Mouse (Mus musculus) CD8-positive naive resting alpha-beta T cell, adult 57 days (primary cell): ENCODE data around the gene Eml6. TPM values are rescaled to one million over a fixed set of nuclear protein-coding genes. Genes with fewer than 3 reads are reported as not detected.

Experiments used
- total RNA-seq: library from RNA; stranded (reverse); gene quantifications from one replicate; pipeline ENCODE4 v1.2.4, GENCODE M21; 2023

Eml6 gene
- total RNA-seq: not detected

DNA sequence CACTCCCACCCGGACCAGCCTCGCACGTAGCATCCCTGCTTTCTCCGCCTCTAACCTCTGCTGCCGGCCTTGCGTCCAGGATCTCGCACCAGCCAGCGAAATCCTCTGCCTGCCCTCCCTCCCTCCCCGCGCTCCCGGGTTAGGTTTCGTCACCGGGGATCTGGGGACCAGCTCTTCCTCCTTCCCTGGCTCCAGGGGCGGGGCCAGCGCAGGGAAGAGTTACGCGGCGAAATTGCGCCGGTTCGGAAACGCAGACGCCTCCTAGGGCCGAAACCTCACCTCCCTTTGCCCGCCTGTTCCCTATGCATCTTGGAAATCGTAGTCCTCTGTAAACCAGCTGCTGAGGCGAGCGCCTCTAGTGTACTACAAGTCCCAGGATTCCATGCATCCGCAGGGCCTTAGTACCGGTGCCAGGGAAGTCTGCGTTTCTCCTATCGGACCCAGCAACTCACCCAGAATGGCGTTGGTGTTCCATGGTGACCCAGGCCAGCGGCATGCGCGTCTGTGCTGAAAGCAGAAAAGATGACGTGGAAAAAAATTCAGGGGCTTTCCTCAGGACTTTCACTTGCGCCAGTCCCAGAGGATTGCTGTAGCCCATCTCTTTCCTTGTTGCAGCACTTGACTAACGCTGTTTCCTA, at the start of gene Eml6:
Gene Eml6, minus strand, starts transcription at position 199 of the 638 bp plus-strand sequence.

DNA sequence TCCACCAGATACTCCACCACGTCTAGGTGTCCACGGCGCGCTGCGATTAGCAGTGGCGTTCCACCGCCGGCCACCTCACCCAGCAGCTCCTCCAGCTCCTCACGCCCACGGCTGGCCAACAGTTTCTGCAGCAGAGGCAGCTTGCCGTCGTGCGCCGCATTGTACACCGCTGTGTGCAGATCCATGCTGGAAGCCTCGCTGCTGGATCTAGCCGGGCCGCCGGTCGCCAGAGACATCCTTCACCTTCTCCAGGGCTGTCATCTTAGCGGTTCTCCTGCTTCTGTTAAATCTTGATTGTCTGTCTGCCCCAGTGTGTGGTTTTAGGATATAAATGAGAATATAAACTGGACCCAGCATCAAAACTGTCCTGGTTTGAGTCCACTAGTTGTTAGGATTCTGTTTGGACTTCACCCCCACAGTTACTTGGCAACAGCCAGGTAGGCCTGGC, 200.5 kb downstream of the Eml6 start, which contains the start of gene 4931440F15Rik:
Gene 4931440F15Rik, minus strand, starts transcription at position 398 of the 448 bp plus-strand sequence.

Other genes with a start within 250 kb of the Eml6 start
- not detected for gene 4931440F15Rik, start 200.4 kb downstream of the Eml6 start, total RNA-seq
- 298 TPM for gene Sptbn1, start 242.1 kb upstream of the Eml6 start, total RNA-seq